In genomic region chr11:105456497-105456907, GRCm38 (mm10) we compare ENCODE assay signal across 8 mouse cellular contexts. TPM values are rescaled to one million over a fixed set of nuclear protein-coding genes. Genes with fewer than 3 reads are reported as not detected.
A peak's percentile ranks its signal among the peaks of the same experiment; 100 is the strongest.
DNase-seq lines count a peak whose midpoint lies in the region; ATAC-seq and TF ChIP-seq lines count a peak whose summit lies in the region.

March10 (minus strand) TSS chr11:105456735.

- WGBS in forebrain, postnatal 0 days = 1% methylated on average over 34 of the region's 35 CpGs
- WGBS in hindbrain, embryonic 16.5 days = under 1% methylated on average over 34 of the region's 35 CpGs
- under 1% methylated on average over 35 of the region's 35 CpGs for WGBS in limb, embryonic 11.5 days

- no peaks in the 10 kb centered on the region for H3K36me3 ChIP-seq in forebrain, postnatal 0 days (ENCODE audit: insufficient read depth)
- no peaks in the 10 kb centered on the region for H3K36me3 ChIP-seq in hindbrain, embryonic 16.5 days (ENCODE audit: control insufficient read depth, insufficient read depth, low read length)
- H3K36me3 ChIP-seq in limb, embryonic 11.5 days (ENCODE audit: control insufficient read depth, insufficient read depth, low read length) = no peaks in the 10 kb centered on the region

- H3K4me1 ChIP-seq in forebrain, postnatal 0 days (ENCODE audit: insufficient read depth) = peaks cover 12% of the 10 kb centered on the region
- peaks cover 8% of the 10 kb centered on the region for H3K4me1 ChIP-seq in hindbrain, embryonic 16.5 days (ENCODE audit: control insufficient read depth, insufficient read depth, low read depth, low read length)
- H3K4me1 ChIP-seq in limb, embryonic 11.5 days (ENCODE audit: control insufficient read depth, insufficient read depth, low read length) = 0 out of 2 replicates have a peak, but pooled peaks cover 4% of the 10 kb centered on the region

- H3K9ac ChIP-seq in forebrain, postnatal 0 days = peak within 1 kb of the TSS; percentile 64
- peak within 1 kb of the TSS; percentile 72 for H3K9ac ChIP-seq in hindbrain, embryonic 16.5 days (ENCODE audit: low read depth, low read length)
- peak within 1 kb of the TSS; percentile 55 for H3K9ac ChIP-seq in limb, embryonic 11.5 days (ENCODE audit: low read length)

- TF ChIP-seq CTCF in forebrain, postnatal 0 days (IDR thresholded peaks at IDR 0.05; ENCODE audit: low read depth) = no peak

- peak within 1 kb of the TSS; percentile 90 for H3K27ac ChIP-seq in forebrain, postnatal 0 days (ENCODE audit: low read depth, low read length)
- H3K27ac ChIP-seq in hindbrain, embryonic 16.5 days (ENCODE audit: low read depth, low read length) = peak within 1 kb of the TSS; percentile 92
- no peak within 1 kb of the TSS for H3K27ac ChIP-seq in limb, embryonic 11.5 days (replicated peaks; ENCODE audit: low read depth, low read length)

- peak; percentile 94 for ATAC-seq in forebrain, postnatal 0 days
- peak; percentile 91 for ATAC-seq in hindbrain, embryonic 16.5 days
- 0 out of 2 replicates have a peak, but pooled peaks have one; percentile 31 for ATAC-seq in limb, embryonic 11.5 days (ENCODE audit: insufficient number of reproducible peaks, low FRiP score, low TSS enrichment, low read depth)

- H3K27me3 ChIP-seq in forebrain, postnatal 0 days (ENCODE audit: insufficient read depth, low read length) = no peaks in the 10 kb centered on the region
- no peaks in the 10 kb centered on the region for H3K27me3 ChIP-seq in hindbrain, embryonic 16.5 days (replicated peaks; ENCODE audit: control insufficient read depth, insufficient read depth, low read length)
- no peaks in the 10 kb centered on the region for H3K27me3 ChIP-seq in limb, embryonic 11.5 days (ENCODE audit: control insufficient read depth, insufficient read depth, low read length)

- H3K4me3 ChIP-seq in forebrain, postnatal 0 days (ENCODE audit: low read depth, low read length) = peak within 1 kb of the TSS; percentile 45
- peak within 1 kb of the TSS; percentile 54 for H3K4me3 ChIP-seq in hindbrain, embryonic 16.5 days (ENCODE audit: low read length)
- peak within 1 kb of the TSS; percentile 48 for H3K4me3 ChIP-seq in limb, embryonic 11.5 days (ENCODE audit: low read depth, low read length)

- intact Hi-C loops in heart, postnatal 36 days (cut with DNase I) = loop anchor here (5.0 kb wide), 1 partner anchor 136 kb away; no protein-coding TSS in a partner anchor

- no peaks in the 10 kb centered on the region for H3K9me3 ChIP-seq in forebrain, postnatal 0 days (ENCODE audit: low read length)
- no peaks in the 10 kb centered on the region for H3K9me3 ChIP-seq in hindbrain, embryonic 16.5 days (ENCODE audit: control insufficient read depth, low read length)
- H3K9me3 ChIP-seq in limb, embryonic 11.5 days (ENCODE audit: control insufficient read depth, low read length) = no peaks in the 10 kb centered on the region

- peak; percentile 6 to 17 for DNase-seq in heart, adult 9 months (ENCODE audit: low spot score in 2 of 2)
- DNase-seq in heart, postnatal 36 days = no peak
- DNase-seq in cerebellum, adult 8-10 months = peak; percentile 13
- DNase-seq in forebrain, postnatal 0 days = peak; percentile 89
- peak; percentile 56 for DNase-seq in limb, embryonic 11.5 days (ENCODE audit: low spot score)
- DNase-seq in ovary, postnatal 10 days (ENCODE audit: low spot score) = peak; percentile 14
- no peak for DNase-seq in spleen, postnatal 36 days (ENCODE audit: low spot score in 2 of 2)

- H3K4me2 ChIP-seq in forebrain, postnatal 0 days (ENCODE audit: low read depth) = peak within 1 kb of the TSS; percentile 82
- H3K4me2 ChIP-seq in hindbrain, embryonic 16.5 days (ENCODE audit: low read length) = peak within 1 kb of the TSS; percentile 89
- peak within 1 kb of the TSS; percentile 95 for H3K4me2 ChIP-seq in limb, embryonic 11.5 days (ENCODE audit: low read depth, severe bottlenecking)

RNA-seq across cellular contexts. Expression of gene March10, which starts in this region (rescaled TPM):
- total RNA-seq in heart, postnatal 36 days (2021) = not detected
- 0.38 TPM in 2 replicates for total RNA-seq in forebrain, postnatal 0 days (2014; rRNA removed)
- polyA plus RNA-seq in forebrain, postnatal 0 days (2015; fragmentation: Nextera tagmentation; extraction: Ambion mirVana) = 0.36 and 0.58 TPM in 2 replicates
- 0.38 and 0.72 TPM in 2 replicates for polyA plus RNA-seq in hindbrain, embryonic 16.5 days (2015; fragmentation: Nextera tagmentation; extraction: Ambion mirVana)
- polyA plus RNA-seq in limb, embryonic 11.5 days (2014; fragmentation: Nextera tagmentation; extraction: Ambion mirVana) = 0.10 TPM in 1 of 2 replicates, not detected in the other

Comparison
In these comparisons a context has a peak if more than half of its experiments do, and no peak if none do; other contexts are left out.
1. DNase-seq: peak in heart, adult 9 months (2 of 2), cerebellum, adult 8-10 months (single experiment) and ovary, postnatal 10 days (single experiment); none in heart, postnatal 36 days (0 of 2) and spleen, postnatal 36 days (0 of 2).
2. Peak in DNase-seq, ATAC-seq, H3K4me3 ChIP-seq, H3K27ac ChIP-seq, H3K9ac ChIP-seq and H3K4me2 ChIP-seq in forebrain, postnatal 0 days; RNA of the gene not detected or under 1 TPM.
3. Peak in ATAC-seq, H3K4me3 ChIP-seq, H3K27ac ChIP-seq, H3K9ac ChIP-seq and H3K4me2 ChIP-seq in hindbrain, embryonic 16.5 days; RNA of the gene not detected or under 1 TPM.
4. Peak in DNase-seq, ATAC-seq, H3K4me3 ChIP-seq, H3K9ac ChIP-seq and H3K4me2 ChIP-seq in limb, embryonic 11.5 days; RNA of the gene not detected or under 1 TPM.
5. ATAC-seq: peak in every context shown above with its lines; median percentile 94 in forebrain, postnatal 0 days; 91 in hindbrain, embryonic 16.5 days; 31 in limb, embryonic 11.5 days.
6. Peak in every context shown above with its lines, with median percentiles within 50 percentile points of each other: H3K4me2 ChIP-seq, H3K4me3 ChIP-seq and H3K9ac ChIP-seq.